Mouse (Mus musculus) stomach, postnatal 0 days (tissue): Measurements from ENCODE around the gene Mgat5. TPM values are rescaled to one million over a fixed set of nuclear protein-coding genes. Genes with fewer than 3 reads are reported as not detected.

Experiments used
- ATAC-seq: fragments of 200-750 bp; cut with Nextera tagmentation; 2 replicates; pipeline ENCODE4 v1.8.0; 2017; ENCODE audit not compliant: low FRiP score, low TSS enrichment
- DNase-seq: peaks from one replicate; pipeline ENCODE4 v3.0.0-alpha.2; 2016; ENCODE audit warnings: low spot score
- H3K27ac ChIP-seq: fragments of 300-500 bp; sonication (generic); replicated peaks from 2 replicates; pipeline ENCODE4 v1.5.1; 2014; ENCODE audit warnings: mild to moderate bottlenecking, control low read depth
- H3K27me3 ChIP-seq: fragments of 300-500 bp; sonication (generic); 2 replicates; pipeline ENCODE4 v1.6.1; 2014; ENCODE audit warnings: low read length; ENCODE audit not compliant: control insufficient read depth, insufficient read depth
- H3K36me3 ChIP-seq: fragments of 300-500 bp; sonication (generic); 2 replicates; pipeline ENCODE4 v1.6.1; 2014; ENCODE audit warnings: low read length, mixed read lengths; ENCODE audit not compliant: control insufficient read depth, insufficient read depth
- H3K4me1 ChIP-seq: fragments of 300-500 bp; sonication (generic); replicated peaks from 2 replicates; pipeline ENCODE4 v1.6.1; 2014; ENCODE audit warnings: antibody characterized with exemption; ENCODE audit not compliant: control insufficient read depth, insufficient read depth
- H3K4me2 ChIP-seq: fragments of 300-500 bp; sonication (generic); replicated peaks from 2 replicates; pipeline ENCODE4 v1.6.1; 2014; ENCODE audit warnings: low read depth, mild to moderate bottlenecking, control low read depth, moderate library complexity
- H3K4me3 ChIP-seq: fragments of 300-500 bp; sonication (generic); 2 replicates; pipeline ENCODE4 v1.5.1; 2014; ENCODE audit warnings: low read depth, low read length, control low read depth
- H3K9ac ChIP-seq: fragments of 300-500 bp; sonication (generic); 2 replicates; pipeline ENCODE4 v1.6.1; 2014; ENCODE audit warnings: mild to moderate bottlenecking, low read length, control low read depth, mixed read lengths
- H3K9me3 ChIP-seq: fragments of 300-500 bp; sonication (generic); 2 replicates; pipeline ENCODE4 v1.6.1; 2016; ENCODE audit warnings: low read length; ENCODE audit not compliant: control insufficient read depth
- CTCF ChIP-seq: IDR thresholded peaks from 2 replicates; pipeline ENCODE4 v1.5.1; 2016; ENCODE audit warnings: antibody characterized with exemption, low read depth, mild to moderate bottlenecking, moderate library complexity
- EP300 ChIP-seq: optimal IDR thresholded peaks from 2 replicates; pipeline ENCODE3; 2016; ENCODE audit warnings: antibody characterized with exemption
- WGBS: fragments of 180-500 bp; shearing (Covaris S2); extraction: QIAGEN DNeasy Blood & Tissue Kit; methylation state at CpG from one replicate; pipeline ENCODE4 v1.1.7; 2014; 5-methylcytosine and 5-hydroxymethylcytosine counted together
- polyA plus RNA-seq: library from polyadenylated mRNA; unstranded; fragments of >200 nt; fragmentation: Nextera tagmentation; extraction: Ambion mirVana; gene quantifications from 2 replicates; pipeline ENCODE4 v1.2.1, GENCODE M21; 2015

Gene Mgat5
- polyA plus RNA-seq, 1 experiment from 2014 or later = 2.0 TPM

GRCm38 (mm10) chr1:127242888-127243588 is 38.2 kb downstream of the Mgat5 start:
- no peak for DNase-seq
- Histone ChIP-seq H3K9ac (no peak overlapping the region), H3K4me2 (no peak overlapping the region), H3K27ac (no peak overlapping the region), H3K36me3 (no peaks in the 10 kb centered on the region), H3K27me3 (no peaks in the 10 kb centered on the region), H3K4me1 (0 out of 2 replicates have a peak, but pooled peaks cover 2% of the 10 kb centered on the region), H3K9me3 (no peaks in the 10 kb centered on the region), H3K4me3 (no peak overlapping the region)
- ATAC-seq = no peak
- WGBS = 57% methylated on average over 6 of the region's 6 CpGs
- TF ChIP-seq EP300 (no peak), CTCF (no peak)

- Histone ChIP-seq H3K4me3 (no peak overlapping the region), H3K9ac (no peak overlapping the region), H3K9me3 (no peaks in the 10 kb centered on the region), H3K27me3 (no peaks in the 10 kb centered on the region), H3K4me2 (no peak overlapping the region), H3K36me3 (no peaks in the 10 kb centered on the region), H3K4me1 (0 out of 2 replicates have a peak, but pooled peaks cover 2% of the 10 kb centered on the region), H3K27ac (no peak overlapping the region)
- 70% methylated on average over 11 of the region's 11 CpGs for WGBS
- ATAC-seq (peak; percentile 49), DNase-seq (peak; percentile 41)
- TF ChIP-seq CTCF = no peak
- no peak for TF ChIP-seq EP300
These were observed 39.4 kb downstream of the Mgat5 start for GRCm38 (mm10) chr1:127244054-127244770.

GRCm38 (mm10) chr1:127246158-127246557 is 41.3 kb downstream of the Mgat5 start:
- 79% methylated on average over 6 of the region's 6 CpGs for WGBS
- ATAC-seq (no peak), DNase-seq (no peak)
- no peak overlapping the region for H3K27ac ChIP-seq
- no peak for TF ChIP-seq EP300
- no peak for TF ChIP-seq CTCF
- H3K4me2 ChIP-seq = no peak overlapping the region
- no peak overlapping the region for H3K4me3 ChIP-seq
- H3K36me3 ChIP-seq = no peaks in the 10 kb centered on the region
- no peak overlapping the region for H3K9ac ChIP-seq
- H3K9me3 ChIP-seq = no peaks in the 10 kb centered on the region
- 0 out of 2 replicates have a peak, but pooled peaks cover 2% of the 10 kb centered on the region for H3K4me1 ChIP-seq
- no peaks in the 10 kb centered on the region for H3K27me3 ChIP-seq

- no peak overlapping the region for H3K4me2 ChIP-seq
- H3K27me3 ChIP-seq = no peaks in the 10 kb centered on the region
- H3K36me3 ChIP-seq = no peaks in the 10 kb centered on the region
- 0 out of 2 replicates have a peak, but pooled peaks cover 2% of the 10 kb centered on the region for H3K4me1 ChIP-seq
- ATAC-seq (peak; percentile 69; the same call in 1 of the 2 replicates), DNase-seq (peak; percentile 62)
- 22% methylated on average over 1 of the region's 1 CpGs for WGBS
- H3K9me3 ChIP-seq = no peaks in the 10 kb centered on the region
- no peak overlapping the region for H3K9ac ChIP-seq
- H3K27ac ChIP-seq = no peak overlapping the region
- TF ChIP-seq EP300 (no peak), CTCF (no peak)
- H3K4me3 ChIP-seq = no peak overlapping the region
These were observed 43.6 kb downstream of the Mgat5 start for GRCm38 (mm10) chr1:127248433-127248832.

GRCm38 (mm10) chr1:127249621-127250020 is 44.8 kb downstream of the Mgat5 start:
- no peak for DNase-seq
- Histone ChIP-seq H3K4me2 (no peak overlapping the region), H3K9ac (no peak overlapping the region), H3K27ac (no peak overlapping the region), H3K9me3 (no peaks in the 10 kb centered on the region), H3K4me1 (0 out of 2 replicates have a peak, but pooled peaks cover 2% of the 10 kb centered on the region), H3K4me3 (no peak overlapping the region), H3K36me3 (no peaks in the 10 kb centered on the region), H3K27me3 (no peaks in the 10 kb centered on the region)
- TF ChIP-seq CTCF (no peak), EP300 (no peak)
- ATAC-seq = no peak

GRCm38 (mm10) chr1:127250313-127250712 is 45.5 kb downstream of the Mgat5 start:
- no peaks in the 10 kb centered on the region for H3K9me3 ChIP-seq
- H3K27me3 ChIP-seq = no peaks in the 10 kb centered on the region
- DNase-seq = no peak
- H3K4me1 ChIP-seq = 0 out of 2 replicates have a peak, but pooled peaks cover 2% of the 10 kb centered on the region
- H3K4me3 ChIP-seq = no peak overlapping the region
- peak; percentile 61; the same call in 1 of the 2 replicates for ATAC-seq
- H3K4me2 ChIP-seq = no peak overlapping the region
- no peak overlapping the region for H3K27ac ChIP-seq
- no peak for TF ChIP-seq CTCF
- TF ChIP-seq EP300 = no peak
- no peak overlapping the region for H3K9ac ChIP-seq
- H3K36me3 ChIP-seq = no peaks in the 10 kb centered on the region
